Mouse (Mus musculus): ENCODE data around the gene Nod1. TPM values are rescaled to one million over a fixed set of nuclear protein-coding genes. Genes with fewer than 3 reads are reported as not detected.

The Nod1 gene
- polyA plus RNA-seq, 1 experiment from 2014 or later = 3.0 TPM

GRCm38 (mm10) chr6:54880086-54880485 is 92.3 kb downstream of the Nod1 start:
- 96% methylated on average over 4 of the region's 4 CpGs for WGBS
- H3K36me3 ChIP-seq (ENCODE audit: control insufficient read depth, insufficient read depth, low read length) = no peaks in the 10 kb centered on the region

GRCm38 (mm10) chr6:54878546-54878945 is 93.9 kb downstream of the Nod1 start:
- H3K4me3 ChIP-seq (ENCODE audit: low read depth, low read length) = no peak overlapping the region
- DNase-seq (ENCODE audit: low spot score) (no peak), ATAC-seq (ENCODE audit: insufficient read depth, low FRiP score, low TSS enrichment) (no peak)
- no peak overlapping the region for H3K27ac ChIP-seq (ENCODE audit: low read depth, low read length)
- H3K9ac ChIP-seq (ENCODE audit: low read length) = no peak overlapping the region
- no peaks in the 10 kb centered on the region for H3K36me3 ChIP-seq (ENCODE audit: control insufficient read depth, insufficient read depth, low read length)
- no peaks in the 10 kb centered on the region for H3K27me3 ChIP-seq (ENCODE audit: control insufficient read depth, insufficient read depth, low read length)
- no peak overlapping the region for H3K4me2 ChIP-seq (ENCODE audit: low read depth)
- H3K9me3 ChIP-seq (ENCODE audit: control insufficient read depth, low read length) = no peaks in the 10 kb centered on the region
- H3K4me1 ChIP-seq (ENCODE audit: control insufficient read depth, insufficient read depth, low read length) = no peaks in the 10 kb centered on the region

More at GRCm38 (mm10) chr6:54880086-54880485, 92.3 kb downstream of the Nod1 start:
- ATAC-seq (ENCODE audit: insufficient read depth, low FRiP score, low TSS enrichment) (no peak), DNase-seq (ENCODE audit: low spot score) (no peak)
- no peaks in the 10 kb centered on the region for H3K9me3 ChIP-seq (ENCODE audit: control insufficient read depth, low read length)
- no peaks in the 10 kb centered on the region for H3K27me3 ChIP-seq (ENCODE audit: control insufficient read depth, insufficient read depth, low read length)
- H3K27ac ChIP-seq (ENCODE audit: low read depth, low read length) = no peak overlapping the region
- H3K4me1 ChIP-seq (ENCODE audit: control insufficient read depth, insufficient read depth, low read length) = no peaks in the 10 kb centered on the region
- no peak overlapping the region for H3K9ac ChIP-seq (ENCODE audit: low read length)
- no peak overlapping the region for H3K4me2 ChIP-seq (ENCODE audit: low read depth)
- H3K4me3 ChIP-seq (ENCODE audit: low read depth, low read length) = no peak overlapping the region

- Histone ChIP-seq H3K4me2 (ENCODE audit: low read depth) (no peak overlapping the region), H3K36me3 (ENCODE audit: control insufficient read depth, insufficient read depth, low read length) (no peaks in the 10 kb centered on the region), H3K9me3 (ENCODE audit: control insufficient read depth, low read length) (no peaks in the 10 kb centered on the region), H3K9ac (ENCODE audit: low read length) (no peak overlapping the region), H3K27ac (ENCODE audit: low read depth, low read length) (no peak overlapping the region), H3K27me3 (ENCODE audit: control insufficient read depth, insufficient read depth, low read length) (no peaks in the 10 kb centered on the region), H3K4me1 (ENCODE audit: control insufficient read depth, insufficient read depth, low read length) (no peaks in the 10 kb centered on the region), H3K4me3 (ENCODE audit: low read depth, low read length) (no peak overlapping the region)
- ATAC-seq (ENCODE audit: insufficient read depth, low FRiP score, low TSS enrichment) (no peak), DNase-seq (ENCODE audit: low spot score) (no peak)
- 90% methylated on average over 3 of the region's 3 CpGs for WGBS
Measured at GRCm38 (mm10) chr6:54877651-54878050, 94.8 kb downstream of the Nod1 start.

- no peak overlapping the region for H3K9ac ChIP-seq (ENCODE audit: low read length)
- H3K36me3 ChIP-seq (ENCODE audit: control insufficient read depth, insufficient read depth, low read length) = no peaks in the 10 kb centered on the region
- ATAC-seq (ENCODE audit: insufficient read depth, low FRiP score, low TSS enrichment) (no peak), DNase-seq (ENCODE audit: low spot score) (no peak)
- no peaks in the 10 kb centered on the region for H3K9me3 ChIP-seq (ENCODE audit: control insufficient read depth, low read length)
- H3K4me3 ChIP-seq (ENCODE audit: low read depth, low read length) = no peak overlapping the region
- no peak overlapping the region for H3K27ac ChIP-seq (ENCODE audit: low read depth, low read length)
- H3K4me1 ChIP-seq (ENCODE audit: control insufficient read depth, insufficient read depth, low read length) = no peaks in the 10 kb centered on the region
- no peak overlapping the region for H3K4me2 ChIP-seq (ENCODE audit: low read depth)
- H3K27me3 ChIP-seq (ENCODE audit: control insufficient read depth, insufficient read depth, low read length) = no peaks in the 10 kb centered on the region
- 45% methylated on average over 5 of the region's 5 CpGs for WGBS
Measured at GRCm38 (mm10) chr6:54876782-54877181, 95.6 kb downstream of the Nod1 start.

Other genes with a start within 250 kb of the Nod1 start
- gene Znrf2, start 155.7 kb downstream of the Nod1 start, polyA plus RNA-seq (2014; fragmentation: Nextera tagmentation; extraction: Ambion mirVana) = 2.5 and 3.3 TPM in 2 replicates
- 13.2 and 15.4 TPM in 2 replicates for gene Ggct, start 20.3 kb upstream of the Nod1 start, polyA plus RNA-seq (2014; fragmentation: Nextera tagmentation; extraction: Ambion mirVana)
- 216 and 234 TPM in 2 replicates for gene Gars, start 65.4 kb upstream of the Nod1 start, polyA plus RNA-seq (2014; fragmentation: Nextera tagmentation; extraction: Ambion mirVana)
- gene Crhr2, start 160.4 kb upstream of the Nod1 start, polyA plus RNA-seq (2014; fragmentation: Nextera tagmentation; extraction: Ambion mirVana) = 0.29 and 0.69 TPM in 2 replicates
- not detected in 2 replicates for gene Inmt, start 202.4 kb upstream of the Nod1 start, polyA plus RNA-seq (2014; fragmentation: Nextera tagmentation; extraction: Ambion mirVana)
- 13.7 and 14.4 TPM in 2 replicates for gene Mindy4, start 230.8 kb upstream of the Nod1 start, polyA plus RNA-seq (2014; fragmentation: Nextera tagmentation; extraction: Ambion mirVana)

Measured in neural tube, embryonic 11.5 days (tissue).